Mouse (Mus musculus): ENCODE measurements around the gene Prickle3. TPM values are rescaled to one million over a fixed set of nuclear protein-coding genes. Genes with fewer than 3 reads are reported as not detected.

Prickle3 gene
- polyA plus RNA-seq, 1 experiment from 2014 or later = 8.2 TPM

DNA sequence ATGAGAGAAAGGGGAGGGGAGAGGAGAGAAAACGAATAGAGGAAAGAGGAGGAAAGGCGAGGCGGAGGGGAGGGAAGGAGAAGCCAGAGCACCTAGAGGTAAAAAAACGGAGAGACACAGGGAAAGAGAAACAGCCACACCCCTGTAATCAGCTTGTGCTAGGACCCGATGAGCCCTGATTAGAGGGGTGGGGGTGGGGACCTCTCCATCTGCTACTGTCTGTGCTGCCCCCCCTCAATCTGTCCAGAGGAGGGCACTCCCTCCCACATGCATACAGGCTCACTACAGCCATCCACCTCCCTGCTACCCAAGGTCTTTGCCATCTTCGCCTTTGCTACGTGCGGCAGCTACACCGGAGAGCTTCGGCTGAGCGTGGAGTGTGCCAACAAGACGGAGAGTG is 16.3 kb upstream of the Prickle3 start:
- 37% methylated on average over 11 of the region's 12 CpGs for WGBS
- Histone ChIP-seq H3K27me3 (replicated peaks; ENCODE audit: control insufficient read depth, insufficient read depth, low read length) (0 out of 2 replicates have a peak, but pooled peaks cover 5% of the 10 kb centered on the region), H3K4me3 (ENCODE audit: low read depth, low read length) (no peak overlapping the region)

DNA sequence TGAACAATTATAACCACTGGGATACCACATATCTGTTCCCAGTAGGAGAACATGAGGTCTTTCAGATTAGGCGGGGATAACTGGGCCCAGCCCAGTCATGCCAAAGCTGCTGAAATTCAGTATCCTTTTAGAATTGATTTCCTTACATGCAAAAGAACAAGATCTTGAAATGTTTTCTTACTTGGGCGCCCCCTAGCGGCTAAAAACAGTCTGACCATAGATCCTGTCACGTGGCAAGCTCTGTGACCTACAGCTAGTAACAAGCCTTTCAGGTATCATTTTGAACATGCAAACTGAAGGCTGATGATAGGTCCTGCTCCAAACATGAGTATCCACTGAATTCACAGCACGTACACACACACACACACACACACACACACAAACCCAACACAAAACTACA is 11.7 kb upstream of the Prickle3 start:
- DNase-seq (ENCODE audit: low spot score) (peak; percentile 84), ATAC-seq (replicated peaks; ENCODE audit: low FRiP score, low TSS enrichment, low read depth) (no peak)
- WGBS = 9% methylated on average over 5 of the region's 5 CpGs
- H3K27me3 ChIP-seq (replicated peaks; ENCODE audit: control insufficient read depth, insufficient read depth, low read length) = no peaks in the 10 kb centered on the region
- no peak overlapping the region for H3K27ac ChIP-seq (ENCODE audit: low read depth)
- H3K4me3 ChIP-seq (ENCODE audit: low read depth, low read length) = no peak overlapping the region
- no peaks in the 10 kb centered on the region for H3K4me1 ChIP-seq (replicated peaks; ENCODE audit: control insufficient read depth, insufficient read depth, low read length)
- H3K9me3 ChIP-seq (ENCODE audit: control insufficient read depth, low read length) = no peaks in the 10 kb centered on the region
- H3K9ac ChIP-seq (ENCODE audit: low read length) = no peak overlapping the region
- no peaks in the 10 kb centered on the region for H3K36me3 ChIP-seq (ENCODE audit: control insufficient read depth, insufficient read depth, low read length)
- H3K4me2 ChIP-seq (ENCODE audit: low read length) = no peak overlapping the region

More for the DNA sequence above, 16.3 kb upstream of the Prickle3 start:
- no peaks in the 10 kb centered on the region for H3K9me3 ChIP-seq (ENCODE audit: control insufficient read depth, low read length)
- DNase-seq (ENCODE audit: low spot score) (no peak), ATAC-seq (replicated peaks; ENCODE audit: low FRiP score, low TSS enrichment, low read depth) (no peak)
- no peak overlapping the region for H3K27ac ChIP-seq (ENCODE audit: low read depth)
- H3K4me1 ChIP-seq (replicated peaks; ENCODE audit: control insufficient read depth, insufficient read depth, low read length) = no peaks in the 10 kb centered on the region
- H3K9ac ChIP-seq (ENCODE audit: low read length) = no peak overlapping the region
- H3K4me2 ChIP-seq (ENCODE audit: low read length) = no peak overlapping the region
- no peaks in the 10 kb centered on the region for H3K36me3 ChIP-seq (ENCODE audit: control insufficient read depth, insufficient read depth, low read length)

DNA sequence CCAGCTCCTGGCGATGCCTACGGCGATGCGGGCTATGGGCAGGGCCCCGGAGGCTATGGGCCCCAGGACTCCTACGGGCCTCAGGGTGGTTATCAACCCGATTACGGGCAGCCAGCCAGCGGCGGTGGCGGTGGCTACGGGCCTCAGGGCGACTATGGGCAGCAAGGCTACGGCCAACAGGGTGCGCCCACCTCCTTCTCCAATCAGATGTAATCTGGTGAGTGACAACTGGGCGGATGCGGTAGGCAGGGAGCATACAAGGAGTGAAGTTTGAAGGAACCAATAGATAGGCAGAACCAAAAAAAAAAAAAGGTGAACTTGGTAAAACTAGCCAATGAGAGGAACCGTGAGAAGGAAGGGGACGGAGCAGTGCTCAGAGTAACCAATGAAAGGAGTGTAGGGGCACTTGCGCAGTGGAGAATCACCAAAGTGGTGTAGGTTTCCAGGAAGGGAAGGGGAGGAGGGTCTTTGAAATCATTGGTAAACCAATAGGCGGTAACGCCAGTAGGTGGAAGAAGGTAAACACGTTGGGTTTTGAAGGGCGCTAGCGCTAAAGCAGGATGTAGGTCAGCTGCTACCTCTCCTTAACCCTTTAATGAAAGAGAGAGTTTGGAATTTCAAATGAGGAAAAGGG is 8.3 kb upstream of the Prickle3 start:
- 14% methylated on average over 25 of the region's 25 CpGs for WGBS
- Histone ChIP-seq H3K4me1 (replicated peaks; ENCODE audit: control insufficient read depth, insufficient read depth, low read length) (no peaks in the 10 kb centered on the region), H3K4me3 (ENCODE audit: low read depth, low read length) (peak overlapping the region; percentile 40), H3K27me3 (replicated peaks; ENCODE audit: control insufficient read depth, insufficient read depth, low read length) (no peaks in the 10 kb centered on the region), H3K9me3 (ENCODE audit: control insufficient read depth, low read length) (no peaks in the 10 kb centered on the region), H3K36me3 (ENCODE audit: control insufficient read depth, insufficient read depth, low read length) (no peaks in the 10 kb centered on the region), H3K9ac (ENCODE audit: low read length) (peak overlapping the region; percentile 52), H3K4me2 (ENCODE audit: low read length) (peak overlapping the region; percentile 54), H3K27ac (ENCODE audit: low read depth) (peak overlapping the region; percentile 64; the same call in 1 of the 2 replicates)
- ATAC-seq (replicated peaks; ENCODE audit: low FRiP score, low TSS enrichment, low read depth) (peak; percentile 98), DNase-seq (ENCODE audit: low spot score) (peak; percentile 75)

DNA sequence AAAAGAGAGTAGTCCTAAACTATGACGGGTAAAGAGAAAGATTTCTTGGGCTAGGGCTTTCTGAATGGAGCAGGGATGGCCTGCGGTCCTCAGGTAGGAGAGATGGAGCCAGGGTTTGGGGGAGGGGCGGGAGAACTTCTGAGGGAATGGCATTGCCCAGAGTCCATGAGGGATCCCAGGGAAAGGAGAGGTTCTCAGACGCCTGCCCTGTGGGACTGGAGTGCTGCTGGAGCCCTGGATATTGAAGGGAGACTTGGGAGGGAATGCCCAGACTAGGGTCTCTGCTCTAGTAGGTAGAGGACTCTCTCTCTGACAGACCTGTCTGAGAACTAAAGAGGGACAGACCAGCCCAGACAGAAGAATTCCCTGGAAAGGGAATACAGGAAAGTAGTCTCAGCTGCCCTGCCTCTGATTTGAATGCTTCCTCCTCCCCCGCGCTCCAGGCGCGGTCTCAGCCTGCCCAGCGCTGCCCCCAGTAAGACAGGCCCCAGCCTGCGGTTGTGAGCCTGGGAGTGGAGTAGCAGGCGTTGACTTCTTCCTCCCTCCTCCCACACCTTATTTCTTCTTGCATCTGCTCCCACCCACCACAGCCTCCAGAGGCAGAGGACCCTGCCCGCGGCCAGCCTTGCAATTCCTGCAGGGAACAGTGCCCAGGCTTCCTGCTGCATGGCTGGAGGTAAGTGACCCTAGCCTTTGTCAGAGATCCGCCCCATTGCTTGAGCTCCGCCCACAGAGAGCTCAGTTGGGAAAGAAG is 1.1 kb downstream of the Prickle3 start:
- Histone ChIP-seq H3K27me3 (replicated peaks; ENCODE audit: control insufficient read depth, insufficient read depth, low read length) (no peaks in the 10 kb centered on the region), H3K4me1 (replicated peaks; ENCODE audit: control insufficient read depth, insufficient read depth, low read length) (peaks cover 5% of the 10 kb centered on the region; the same call in 1 of the 2 replicates), H3K27ac (ENCODE audit: low read depth) (no peak overlapping the region), H3K4me2 (ENCODE audit: low read length) (peak overlapping the region; percentile 49), H3K36me3 (ENCODE audit: control insufficient read depth, insufficient read depth, low read length) (peaks cover 4% of the 10 kb centered on the region; the same call in 1 of the 2 replicates), H3K9ac (ENCODE audit: low read length) (no peak overlapping the region), H3K4me3 (ENCODE audit: low read depth, low read length) (peak overlapping the region; percentile 43), H3K9me3 (ENCODE audit: control insufficient read depth, low read length) (no peaks in the 10 kb centered on the region)
- DNase-seq (ENCODE audit: low spot score) = peak; percentile 69
- WGBS = 31% methylated on average over 12 of the region's 15 CpGs
- peak; percentile 77 for ATAC-seq (replicated peaks; ENCODE audit: low FRiP score, low TSS enrichment, low read depth)

DNA sequence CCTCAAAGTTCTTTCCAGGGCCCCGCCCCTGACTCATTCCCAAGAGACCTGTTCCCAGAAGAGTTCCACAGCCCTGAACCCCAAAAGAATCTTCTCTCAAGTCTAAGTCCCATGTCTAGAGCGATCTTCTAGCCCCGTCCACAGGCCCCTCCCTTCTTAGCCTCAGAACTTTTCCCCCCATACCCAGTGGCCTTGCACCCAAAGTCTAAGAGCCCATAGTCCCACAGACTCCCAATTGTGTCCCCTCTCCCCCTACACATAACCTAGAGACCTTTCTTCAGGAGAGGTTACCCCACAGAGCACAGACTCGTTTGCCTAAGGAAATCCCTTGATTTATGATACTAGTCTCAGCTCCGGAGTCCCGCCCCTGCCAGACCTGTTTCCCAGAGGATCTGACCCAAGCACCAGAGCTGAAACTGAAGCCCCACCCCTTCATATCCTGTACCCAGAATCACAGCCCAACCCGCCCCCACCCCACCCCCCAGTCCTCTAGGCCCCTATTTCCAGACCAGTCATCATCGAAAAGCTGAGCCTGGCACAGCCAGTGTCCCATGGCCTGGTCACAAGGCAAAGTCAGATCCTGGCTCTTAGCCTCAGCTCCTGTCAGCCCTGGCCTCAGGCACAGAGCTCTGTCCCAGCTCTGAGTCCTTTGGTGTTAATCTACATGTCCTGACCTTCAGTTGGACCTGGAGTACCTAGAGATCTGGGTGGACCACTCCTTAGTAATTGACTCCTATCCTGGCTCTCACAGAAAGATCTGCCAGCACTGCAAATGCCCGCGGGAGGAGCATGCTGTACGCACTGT is 1.9 kb downstream of the Prickle3 start:
- ATAC-seq (replicated peaks; ENCODE audit: low FRiP score, low TSS enrichment, low read depth) = peak; percentile 63
- no peaks in the 10 kb centered on the region for H3K27me3 ChIP-seq (replicated peaks; ENCODE audit: control insufficient read depth, insufficient read depth, low read length)
- H3K4me3 ChIP-seq (ENCODE audit: low read depth, low read length) = peak overlapping the region; percentile 43; the same call in 1 of the 2 replicates
- H3K9ac ChIP-seq (ENCODE audit: low read length) = no peak overlapping the region
- peaks cover 5% of the 10 kb centered on the region; the same call in 1 of the 2 replicates for H3K4me1 ChIP-seq (replicated peaks; ENCODE audit: control insufficient read depth, insufficient read depth, low read length)
- peak overlapping the region; percentile 49 for H3K4me2 ChIP-seq (ENCODE audit: low read length)
- no peak for DNase-seq (ENCODE audit: low spot score)
- peaks cover 7% of the 10 kb centered on the region; the same call in 1 of the 2 replicates for H3K36me3 ChIP-seq (ENCODE audit: control insufficient read depth, insufficient read depth, low read length)
- H3K27ac ChIP-seq (ENCODE audit: low read depth) = peak overlapping the region; percentile 54; the same call in 1 of the 2 replicates
- 43% methylated on average over 11 of the region's 11 CpGs for WGBS
- H3K9me3 ChIP-seq (ENCODE audit: control insufficient read depth, low read length) = no peaks in the 10 kb centered on the region

DNA sequence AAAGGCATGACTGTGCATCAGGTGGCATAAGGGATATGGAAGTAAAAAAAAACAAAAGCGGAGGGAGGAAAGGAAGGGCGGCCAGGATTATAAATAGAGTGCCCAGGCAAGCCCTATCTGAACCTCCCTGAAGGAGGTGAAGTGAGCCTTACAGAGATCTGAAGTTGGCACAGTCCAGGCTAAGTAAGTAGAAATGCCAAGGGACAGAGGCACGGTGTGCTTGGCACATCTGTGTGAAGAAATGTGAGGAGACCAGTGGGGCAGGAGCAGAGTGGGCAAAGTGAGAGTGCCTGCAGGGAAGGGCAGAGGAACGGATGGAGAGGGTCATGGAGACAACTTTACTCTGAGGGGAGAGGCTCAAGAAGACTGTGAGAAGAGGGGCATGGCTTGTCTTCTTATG is 4.0 kb downstream of the Prickle3 start:
- no peaks in the 10 kb centered on the region for H3K27me3 ChIP-seq (replicated peaks; ENCODE audit: control insufficient read depth, insufficient read depth, low read length)
- no peak overlapping the region for H3K9ac ChIP-seq (ENCODE audit: low read length)
- H3K4me1 ChIP-seq (replicated peaks; ENCODE audit: control insufficient read depth, insufficient read depth, low read length) = peaks cover 5% of the 10 kb centered on the region; the same call in 1 of the 2 replicates
- DNase-seq (ENCODE audit: low spot score) (no peak), ATAC-seq (replicated peaks; ENCODE audit: low FRiP score, low TSS enrichment, low read depth) (no peak)
- WGBS = 72% methylated on average over 4 of the region's 4 CpGs
- peaks cover 7% of the 10 kb centered on the region; the same call in 1 of the 2 replicates for H3K36me3 ChIP-seq (ENCODE audit: control insufficient read depth, insufficient read depth, low read length)
- no peaks in the 10 kb centered on the region for H3K9me3 ChIP-seq (ENCODE audit: control insufficient read depth, low read length)
- no peak overlapping the region for H3K4me2 ChIP-seq (ENCODE audit: low read length)
- no peak overlapping the region for H3K27ac ChIP-seq (ENCODE audit: low read depth)
- H3K4me3 ChIP-seq (ENCODE audit: low read depth, low read length) = no peak overlapping the region

DNA sequence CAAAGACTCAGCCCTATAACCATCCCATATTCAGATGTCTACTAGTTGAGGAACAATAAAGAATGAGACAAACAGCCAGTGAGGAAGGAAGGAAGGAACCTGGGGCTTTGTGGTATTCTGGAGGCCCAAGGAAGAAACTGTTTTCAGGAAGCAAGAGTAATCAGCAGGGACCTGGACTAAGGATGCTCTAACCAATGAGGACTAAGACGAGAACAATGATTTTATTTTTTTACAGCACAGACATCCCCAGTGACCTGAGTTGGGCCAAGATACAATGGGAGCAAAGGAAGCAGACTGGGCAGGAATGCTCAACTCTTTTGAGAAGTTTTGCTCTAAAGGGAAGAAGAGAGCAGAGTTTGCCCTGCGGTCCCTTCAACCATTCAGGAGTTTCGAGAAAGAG is 5.9 kb downstream of the Prickle3 start:
- 82% methylated on average over 3 of the region's 3 CpGs for WGBS

DNA sequence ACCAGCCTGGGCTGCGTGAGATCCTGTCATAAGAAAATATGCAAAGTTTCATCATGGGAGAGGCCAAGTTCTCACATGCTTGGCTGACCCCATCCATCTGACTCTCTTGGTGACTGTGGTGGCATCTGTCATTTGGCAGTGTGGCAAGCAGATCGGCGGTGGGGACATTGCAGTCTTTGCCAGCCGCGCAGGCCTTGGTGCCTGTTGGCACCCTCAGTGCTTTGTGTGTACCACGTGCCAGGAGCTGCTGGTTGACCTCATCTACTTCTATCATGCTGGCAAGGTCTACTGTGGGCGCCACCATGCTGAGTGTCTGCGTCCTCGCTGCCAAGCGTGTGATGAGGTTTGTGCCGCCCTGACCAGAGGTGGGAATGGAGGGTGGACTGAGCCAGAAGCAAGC is 7.7 kb downstream of the Prickle3 start:
- no peak for DNase-seq (ENCODE audit: low spot score)
- Histone ChIP-seq H3K27me3 (replicated peaks; ENCODE audit: control insufficient read depth, insufficient read depth, low read length) (no peaks in the 10 kb centered on the region), H3K4me2 (ENCODE audit: low read length) (no peak overlapping the region), H3K27ac (ENCODE audit: low read depth) (no peak overlapping the region), H3K9ac (ENCODE audit: low read length) (no peak overlapping the region), H3K4me1 (replicated peaks; ENCODE audit: control insufficient read depth, insufficient read depth, low read length) (no peaks in the 10 kb centered on the region), H3K9me3 (ENCODE audit: control insufficient read depth, low read length) (no peaks in the 10 kb centered on the region), H3K4me3 (ENCODE audit: low read depth, low read length) (no peak overlapping the region), H3K36me3 (ENCODE audit: control insufficient read depth, insufficient read depth, low read length) (peaks cover 23% of the 10 kb centered on the region)
- 93% methylated on average over 11 of the region's 11 CpGs for WGBS
- no peak for ATAC-seq (replicated peaks; ENCODE audit: low FRiP score, low TSS enrichment, low read depth)

More for the DNA sequence above, 5.9 kb downstream of the Prickle3 start:
- DNase-seq (ENCODE audit: low spot score) (no peak), ATAC-seq (replicated peaks; ENCODE audit: low FRiP score, low TSS enrichment, low read depth) (no peak)
- peaks cover 5% of the 10 kb centered on the region; the same call in 1 of the 2 replicates for H3K4me1 ChIP-seq (replicated peaks; ENCODE audit: control insufficient read depth, insufficient read depth, low read length)
- H3K4me3 ChIP-seq (ENCODE audit: low read depth, low read length) = no peak overlapping the region
- no peak overlapping the region for H3K4me2 ChIP-seq (ENCODE audit: low read length)
- H3K27ac ChIP-seq (ENCODE audit: low read depth) = no peak overlapping the region
- no peaks in the 10 kb centered on the region for H3K27me3 ChIP-seq (replicated peaks; ENCODE audit: control insufficient read depth, insufficient read depth, low read length)
- peaks cover 18% of the 10 kb centered on the region; the same call in 1 of the 2 replicates for H3K36me3 ChIP-seq (ENCODE audit: control insufficient read depth, insufficient read depth, low read length)
- no peaks in the 10 kb centered on the region for H3K9me3 ChIP-seq (ENCODE audit: control insufficient read depth, low read length)
- H3K9ac ChIP-seq (ENCODE audit: low read length) = no peak overlapping the region

Measured in intestine, embryonic 14.5 days (tissue).